Comparison of ENCODE assay signal across 8 mouse cellular contexts in the genomic region with DNA sequence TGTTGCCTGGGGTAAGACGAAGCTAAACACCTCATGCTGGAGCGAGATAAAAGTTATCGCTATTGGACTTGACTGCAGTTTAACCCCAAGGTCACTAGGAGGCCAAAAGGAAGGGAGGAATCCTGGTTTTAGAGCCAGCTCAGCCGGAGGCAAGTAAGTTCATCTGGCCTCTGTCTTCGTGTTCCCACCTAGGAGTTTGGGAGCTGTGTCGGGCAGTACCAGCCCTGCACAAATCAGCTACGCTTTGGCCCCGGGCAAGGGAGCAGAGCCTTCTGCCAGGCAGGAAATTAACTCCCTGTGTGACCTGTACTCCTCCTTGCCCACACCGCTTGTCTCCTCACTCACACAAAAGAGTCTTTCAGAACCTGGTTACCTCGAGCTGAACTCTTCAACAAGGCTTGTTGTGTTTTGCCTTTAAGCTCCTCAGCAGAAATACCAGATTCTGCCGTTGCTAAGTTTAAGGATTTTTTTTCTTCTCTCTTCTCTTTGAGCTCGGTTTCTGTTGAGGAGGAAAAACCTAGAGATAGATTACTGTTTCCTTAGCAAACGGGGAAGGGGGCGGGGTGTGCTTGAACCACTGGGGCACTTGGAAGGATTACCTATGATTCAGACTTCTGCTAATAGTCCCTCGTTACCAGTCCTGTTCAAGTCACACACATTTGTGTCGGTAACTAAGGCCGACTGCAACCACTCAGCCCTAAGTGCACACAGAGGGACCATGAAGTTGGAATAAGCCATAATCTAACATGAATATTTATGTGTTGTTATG. TPM values are rescaled to one million over a fixed set of nuclear protein-coding genes. Genes with fewer than 3 reads are reported as not detected.
DNase-seq lines count a peak whose midpoint lies in the region; ATAC-seq and TF ChIP-seq lines count a peak whose summit lies in the region.

A gene (minus strand): TSS at position 548 of the 769 bp plus-strand sequence.

- peak; percentile 51 for DNase-seq in neural tube, embryonic 11.5 days (ENCODE audit: low spot score)
- DNase-seq in neural tube, embryonic 10.5 days (ENCODE audit: extremely low spot score, low spot score) = no peak
- DNase-seq in embryonic facial prominence, embryonic 10.5 days (ENCODE audit: low spot score) = peak; percentile 82
- DNase-seq in heart, postnatal 0 days (ENCODE audit: low spot score) = no peak
- no peak for DNase-seq in layer of hippocampus, postnatal 14 days (ENCODE audit: low spot score in 2 of 2)
- no peak for DNase-seq in frontal cortex, adult 2 months (ENCODE audit: extremely low spot score in 1 of 2, low spot score in 1 of 2)

- no peaks in the 10 kb centered on the region for H3K27me3 ChIP-seq in neural tube, embryonic 11.5 days (ENCODE audit: control insufficient read depth, insufficient read depth, low read length)
- no peaks in the 10 kb centered on the region for H3K27me3 ChIP-seq in embryonic facial prominence, embryonic 10.5 days (replicated peaks; ENCODE audit: low read depth, poor library complexity, severe bottlenecking)
- H3K27me3 ChIP-seq in heart, postnatal 0 days (ENCODE audit: control insufficient read depth, insufficient read depth, low read length) = no peaks in the 10 kb centered on the region

- H3K27ac ChIP-seq in neural tube, embryonic 11.5 days (ENCODE audit: low read depth, low read length) = 0 out of 2 replicates have a peak within 1 kb of the TSS, but pooled peaks have one; percentile 14
- peak within 1 kb of the TSS; percentile 77 for H3K27ac ChIP-seq in embryonic facial prominence, embryonic 10.5 days (replicated peaks)
- no peak within 1 kb of the TSS for H3K27ac ChIP-seq in heart, postnatal 0 days (ENCODE audit: low read depth)

- TF ChIP-seq CTCF in heart, postnatal 0 days (IDR thresholded peaks at IDR 0.05; ENCODE audit: low read depth) = no peak

- H3K9ac ChIP-seq in neural tube, embryonic 11.5 days (ENCODE audit: low read length) = no peak within 1 kb of the TSS
- no peak within 1 kb of the TSS for H3K9ac ChIP-seq in heart, postnatal 0 days (replicated peaks; ENCODE audit: low read depth, low read length)

- no peak within 1 kb of the TSS for H3K4me2 ChIP-seq in neural tube, embryonic 11.5 days (ENCODE audit: low read depth)
- peak within 1 kb of the TSS; percentile 17; the same call in 1 of the 2 replicates for H3K4me2 ChIP-seq in heart, postnatal 0 days (ENCODE audit: low read depth, low read length)

- ATAC-seq in neural tube, embryonic 11.5 days (ENCODE audit: insufficient read depth, low FRiP score, low TSS enrichment) = 0 out of 2 replicates have a peak, but pooled peaks have one; percentile 31
- peak; percentile 47 for ATAC-seq in heart, postnatal 0 days (ENCODE audit: insufficient read depth, low read depth)
- peak; percentile 95 for ATAC-seq in megakaryocyte-erythroid progenitor cell, adult 5-6 weeks (replicated peaks; ENCODE audit: low FRiP score, low TSS enrichment, poor library complexity, severe bottlenecking)
- no peak for ATAC-seq in granulocyte monocyte progenitor cell, adult 5-6 weeks (replicated peaks; ENCODE audit: poor library complexity, severe bottlenecking)

- no peaks in the 10 kb centered on the region for H3K9me3 ChIP-seq in neural tube, embryonic 11.5 days (ENCODE audit: control insufficient read depth, low read length)
- peaks cover 3% of the 10 kb centered on the region; the same call in 1 of the 2 replicates for H3K9me3 ChIP-seq in embryonic facial prominence, embryonic 10.5 days
- H3K9me3 ChIP-seq in heart, postnatal 0 days (replicated peaks; ENCODE audit: control insufficient read depth, low read length) = peaks cover 7% of the 10 kb centered on the region; the same call in 1 of the 2 replicates

- 0 out of 2 replicates have a peak, but pooled peaks cover 5% of the 10 kb centered on the region for H3K4me1 ChIP-seq in neural tube, embryonic 11.5 days (ENCODE audit: control insufficient read depth, insufficient read depth, low read length)
- peaks cover 44% of the 10 kb centered on the region for H3K4me1 ChIP-seq in embryonic facial prominence, embryonic 10.5 days
- peaks cover 5% of the 10 kb centered on the region for H3K4me1 ChIP-seq in heart, postnatal 0 days (ENCODE audit: control insufficient read depth, insufficient read depth)

- no peaks in the 10 kb centered on the region for H3K36me3 ChIP-seq in neural tube, embryonic 11.5 days (ENCODE audit: control insufficient read depth, insufficient read depth, low read length)
- H3K36me3 ChIP-seq in embryonic facial prominence, embryonic 10.5 days (replicated peaks) = no peaks in the 10 kb centered on the region
- H3K36me3 ChIP-seq in heart, postnatal 0 days (replicated peaks; ENCODE audit: control insufficient read depth, insufficient read depth, low read length) = no peaks in the 10 kb centered on the region

- 38% methylated on average over 17 of the region's 17 CpGs for WGBS in neural tube, embryonic 11.5 days
- WGBS in embryonic facial prominence, embryonic 10.5 days = 15% methylated on average over 17 of the region's 17 CpGs
- 26% methylated on average over 17 of the region's 17 CpGs for WGBS in heart, postnatal 0 days

- no peak for TF ChIP-seq EP300 in heart, postnatal 0 days (IDR thresholded peaks at IDR 0.05; ENCODE audit: low read depth)

- H3K4me3 ChIP-seq in neural tube, embryonic 11.5 days (ENCODE audit: low read depth, low read length) = no peak within 1 kb of the TSS
- no peak within 1 kb of the TSS for H3K4me3 ChIP-seq in embryonic facial prominence, embryonic 10.5 days
- no peak within 1 kb of the TSS for H3K4me3 ChIP-seq in heart, postnatal 0 days (ENCODE audit: low read depth, low read length)

RNA-seq across cellular contexts. Expression of the gene that starts here (rescaled TPM):
- polyA plus RNA-seq in neural tube, embryonic 11.5 days (2014; fragmentation: Nextera tagmentation; extraction: Ambion mirVana) = 11.3 and 11.7 TPM in 2 replicates
- 14.0 and 15.5 TPM in 2 replicates for polyA plus RNA-seq in embryonic facial prominence, embryonic 10.5 days (2016; fragmentation: Nextera tagmentation; extraction: Ambion mirVana)
- total RNA-seq in heart, postnatal 0 days (2014; rRNA removed; ENCODE audit: low replicate concordance) = 1.7 and 5.3 TPM in 2 replicates
- 2.7 and 3.2 TPM in 2 replicates for polyA plus RNA-seq in heart, postnatal 0 days (2015; fragmentation: Nextera tagmentation; extraction: Ambion mirVana)
- total RNA-seq in layer of hippocampus, postnatal 14 days (2021) = 10 to 100 TPM; 10.8 to 14.9 TPM
- 2.4 and 3.1 TPM in 2 replicates for total RNA-seq in megakaryocyte-erythroid progenitor cell, adult 5-6 weeks (2014; fragmentation: Nextera tagmentation)
- total RNA-seq in megakaryocyte-erythroid progenitor cell, adult 5-6 weeks (2017) = 3.4 and 4.5 TPM in 2 replicates
- 3.9 and 4.2 TPM in 2 replicates for polyA plus RNA-seq in frontal cortex, adult 2 months (2012; rRNA removed)
- 8.9 and 9.8 TPM in 2 replicates for total RNA-seq in granulocyte monocyte progenitor cell, adult 5-6 weeks (2014; fragmentation: Nextera tagmentation)
- total RNA-seq in granulocyte monocyte progenitor cell, adult 5-6 weeks (2017) = 7.9 and 9.0 TPM in 2 replicates

Comparison
In these comparisons a context has a peak if more than half of its experiments do, and no peak if none do; other contexts are left out.
1. DNase-seq: peak in neural tube, embryonic 11.5 days (single experiment) and embryonic facial prominence, embryonic 10.5 days (single experiment); none in neural tube, embryonic 10.5 days (single experiment), heart, postnatal 0 days (single experiment), layer of hippocampus, postnatal 14 days (0 of 2) and frontal cortex, adult 2 months (0 of 2).